Mouse (Mus musculus) ES-Bruce4 (cell line): Measurements from ENCODE around the gene Fads6.

ENCODE experiments used
- CTCF ChIP-seq: IDR thresholded peaks from one replicate; pipeline ENCODE4 v1.8.1; 2011; ENCODE audit warnings: low read depth, low read length
- EP300 ChIP-seq: IDR thresholded peaks from 2 replicates; pipeline ENCODE4 v1.6.1; 2011; ENCODE audit warnings: low read depth, low read length; ENCODE audit not compliant: insufficient read depth
- POLR2A ChIP-seq: IDR thresholded peaks from one replicate; pipeline ENCODE4 v1.8.1; 2011; ENCODE audit warnings: low read length; ENCODE audit not compliant: insufficient read depth

GRCm38 (mm10) chr11:115250405-115251090, 46.9 kb downstream of the Fads6 start:
- no peak for TF ChIP-seq POLR2A
- no peak for TF ChIP-seq CTCF
- no peak for TF ChIP-seq EP300
